Mouse (Mus musculus) T-helper 2 cell (primary cell): ENCODE results near the gene Tmem262.

Experiments used
- in situ Hi-C: fragments of 300-600 bp; cut with MboI, MseI; formaldehyde crosslinking; loops from one replicate; pipeline ENCODE4 v1.15.1; 2025; ENCODE audit warnings: high pct_unique_total_duplicates

Tmem262 gene

GRCm38 (mm10) chr19:6058966-6059365 lies 20.9 kb upstream of the Tmem262 start:
- in situ Hi-C loops, result loop anchor here (5.0 kb wide), 1 partner anchor 58 kb away; the partner anchor contains the start of gene Sac3d1

- in situ Hi-C loops, result no loop called here
Measured at GRCm38 (mm10) chr19:6061021-6061533, 18.8 kb upstream of the Tmem262 start, which contains the start of gene Znhit2. Gene Znhit2, plus strand, starts transcription at chr19:6061192.

GRCm38 (mm10) chr19:6061641-6062302 lies 18.1 kb upstream of the Tmem262 start:
- in situ Hi-C loops, result no loop called here

GRCm38 (mm10) chr19:6062418-6062817 lies 17.4 kb upstream of the Tmem262 start:
- in situ Hi-C loops, result no loop called here

GRCm38 (mm10) chr19:6063081-6063480 lies 16.8 kb upstream of the Tmem262 start:
- in situ Hi-C loops, result no loop called here

GRCm38 (mm10) chr19:6066571-6066970 lies 13.3 kb upstream of the Tmem262 start:
- in situ Hi-C loops, result no loop called here

GRCm38 (mm10) chr19:6067011-6067723 lies 12.7 kb upstream of the Tmem262 start:
- in situ Hi-C loops, result no loop called here

GRCm38 (mm10) chr19:6067724-6068415 lies 12.0 kb upstream of the Tmem262 start, which contains the start of gene Tm7sf2:
Gene Tm7sf2, minus strand, starts transcription at chr19:6068373.
- in situ Hi-C loops, result no loop called here

- in situ Hi-C loops, result no loop called here
Measured at GRCm38 (mm10) chr19:6068951-6069350, 10.9 kb upstream of the Tmem262 start.

- in situ Hi-C loops, result no loop called here
Measured at GRCm38 (mm10) chr19:6069851-6070250, 10.0 kb upstream of the Tmem262 start.

- in situ Hi-C loops, result no loop called here
Measured at GRCm38 (mm10) chr19:6070571-6071250, 9.1 kb upstream of the Tmem262 start.

GRCm38 (mm10) chr19:6071261-6071660 lies 8.6 kb upstream of the Tmem262 start:
- in situ Hi-C loops, result no loop called here

- in situ Hi-C loops, result no loop called here
Measured at GRCm38 (mm10) chr19:6073889-6074288, 5.9 kb upstream of the Tmem262 start.

- in situ Hi-C loops, result no loop called here
Measured at GRCm38 (mm10) chr19:6076564-6077393, 3.1 kb upstream of the Tmem262 start, which contains the start of gene Vps51. Gene Vps51, minus strand, starts transcription at chr19:6077231.

GRCm38 (mm10) chr19:6082156-6082555 lies 2.3 kb downstream of the Tmem262 start, which contains the start of gene Gm28374:
Gene Gm28374, minus strand, starts transcription at chr19:6082256.
- in situ Hi-C loops, result loop anchor here (10.0 kb wide), 1 partner anchor 1133 kb away; the partner anchor contains the start of gene Cox8a

- in situ Hi-C loops, result loop anchor here (10.0 kb wide), 1 partner anchor 1130 kb away; the partner anchor contains the start of gene Cox8a
Measured at GRCm38 (mm10) chr19:6084478-6085248, 4.8 kb downstream of the Tmem262 start, which contains the start of the genes Zfpl1 and Cdca5. Gene Zfpl1, minus strand, starts transcription at chr19:6084956. Gene Cdca5, plus strand, starts transcription at chr19:6084983.

GRCm38 (mm10) chr19:6085417-6085879 lies 5.6 kb downstream of the Tmem262 start:
- in situ Hi-C loops, result loop anchor here (10.0 kb wide), 1 partner anchor 1129 kb away; the partner anchor contains the start of gene Cox8a

- in situ Hi-C loops, result loop anchor here (10.0 kb wide), 1 partner anchor 1126 kb away; the partner anchor contains the start of gene Cox8a
Measured at GRCm38 (mm10) chr19:6088841-6089240, 9.0 kb downstream of the Tmem262 start.

GRCm38 (mm10) chr19:6094119-6094518 lies 14.3 kb downstream of the Tmem262 start, which contains the start of gene AC131692.1:
Gene AC131692.1, plus strand, starts transcription at chr19:6094419.
- in situ Hi-C loops, result no loop called here
